Mouse (Mus musculus): Measurements from ENCODE around the gene 4933415A04Rik. TPM values are rescaled to one million over a fixed set of nuclear protein-coding genes. Genes with fewer than 3 reads are reported as not detected.

The 4933415A04Rik gene
- total RNA-seq (2022) = under 1 TPM; 0.22 to 0.57 (median 0.48) TPM

DNA sequence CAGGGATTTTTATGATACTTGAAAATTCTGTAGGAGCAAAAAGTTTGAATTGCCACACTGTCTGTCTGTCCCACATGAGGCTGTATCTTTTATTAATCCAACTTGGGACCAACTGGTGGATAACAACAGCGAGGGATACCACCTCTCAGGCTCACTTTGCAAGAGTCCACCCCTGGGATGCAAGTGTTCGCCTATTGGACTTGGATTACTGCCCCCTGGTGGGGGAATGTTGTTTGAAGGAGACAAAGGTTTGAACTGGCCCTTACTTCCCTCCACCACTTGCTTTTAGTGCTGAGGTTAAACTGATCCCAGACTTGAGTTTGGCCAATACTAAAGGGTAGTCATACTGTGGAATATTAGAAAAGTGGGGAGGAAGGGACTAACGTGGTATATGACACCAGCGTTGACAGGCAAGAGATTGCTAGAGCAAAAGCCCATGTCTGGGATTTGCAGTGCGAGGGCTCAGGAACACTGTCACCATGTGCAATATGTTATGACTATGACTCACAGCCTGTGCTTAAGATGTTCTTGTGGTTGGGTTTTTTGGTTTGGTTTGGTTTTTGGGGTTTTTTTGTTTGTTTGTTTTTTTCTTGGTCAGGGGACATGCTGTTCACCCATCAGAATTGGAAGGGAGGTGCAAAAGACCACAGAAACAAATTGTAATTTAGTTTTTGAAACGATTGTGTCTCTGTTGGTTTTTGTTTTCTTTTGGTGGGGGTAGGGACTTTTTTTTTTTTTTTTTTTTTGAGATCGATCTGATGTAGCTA, at the start of gene 4933415A04Rik:
Gene 4933415A04Rik (plus strand): TSS at position 717 of the 767 bp plus-strand sequence.
- peak; percentile 80 for DNase-seq (ENCODE audit: low spot score)

- DNase-seq (ENCODE audit: low spot score) = no peak
Observed at GRCm38 (mm10) chr11:43537074-43537473, 49.8 kb upstream of the 4933415A04Rik start.

DNA sequence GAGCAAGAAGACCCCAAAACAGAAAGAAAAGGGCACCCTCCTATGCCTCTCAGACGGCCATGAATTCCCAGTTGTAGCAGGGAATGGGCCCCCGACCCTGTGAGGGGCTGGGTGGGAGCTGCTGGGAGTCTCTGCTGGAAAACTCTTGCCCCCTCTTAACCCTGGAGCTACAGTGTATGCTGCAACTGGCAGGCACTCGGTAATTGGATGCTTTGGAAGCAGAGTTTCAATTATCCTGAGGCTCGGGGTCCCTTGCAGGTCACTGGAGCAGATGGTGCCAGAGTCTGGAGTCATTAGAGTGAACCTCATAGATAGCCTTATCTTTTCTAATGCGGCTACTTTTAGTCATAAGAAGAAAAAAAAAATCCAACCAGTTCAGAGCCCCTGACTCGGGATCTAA, 47.0 kb upstream of the 4933415A04Rik start:
- DNase-seq (ENCODE audit: low spot score) = no peak

DNA sequence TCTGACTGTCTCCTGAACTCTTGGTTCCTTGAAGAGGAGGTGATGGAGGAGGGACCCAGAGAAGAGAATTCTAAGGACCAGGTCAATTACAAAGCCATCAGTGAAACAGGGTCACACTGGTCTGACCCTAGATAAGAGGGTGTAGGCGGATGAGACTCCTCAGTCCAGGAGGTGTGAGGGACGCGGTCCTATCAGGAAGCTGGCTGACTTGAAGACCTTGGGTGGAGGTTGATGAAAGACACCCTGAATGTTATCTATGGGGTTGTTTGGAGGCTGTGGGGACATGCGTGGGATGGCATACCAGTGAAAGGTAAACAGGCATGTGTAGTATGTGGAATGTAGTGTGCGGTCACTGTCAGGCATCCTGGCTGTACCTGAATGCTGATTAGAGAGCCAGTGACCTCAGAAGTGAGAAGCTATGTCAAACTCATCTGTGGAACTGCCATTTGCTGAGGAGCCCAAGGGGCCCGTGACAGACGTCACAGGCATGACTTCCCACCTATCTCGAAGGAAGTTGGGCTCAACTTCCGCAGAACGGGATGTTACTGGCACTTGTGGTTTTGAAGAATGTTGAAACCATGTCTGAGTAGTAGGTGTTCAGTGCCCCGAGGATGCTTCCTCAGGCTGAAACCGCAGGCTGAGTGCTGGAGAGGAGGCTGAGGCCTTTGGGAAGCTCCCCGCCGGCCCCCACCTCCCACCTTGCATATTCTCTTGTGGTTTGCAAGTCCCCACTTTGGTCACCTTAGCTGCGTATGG, 43.0 kb upstream of the 4933415A04Rik start:
- no peak for DNase-seq (ENCODE audit: low spot score)

GRCm38 (mm10) chr11:43544819-43545218, 42.0 kb upstream of the 4933415A04Rik start:
- no peak for DNase-seq (ENCODE audit: low spot score)

GRCm38 (mm10) chr11:43545873-43546475, 40.9 kb upstream of the 4933415A04Rik start:
- DNase-seq (ENCODE audit: low spot score) = no peak

DNA sequence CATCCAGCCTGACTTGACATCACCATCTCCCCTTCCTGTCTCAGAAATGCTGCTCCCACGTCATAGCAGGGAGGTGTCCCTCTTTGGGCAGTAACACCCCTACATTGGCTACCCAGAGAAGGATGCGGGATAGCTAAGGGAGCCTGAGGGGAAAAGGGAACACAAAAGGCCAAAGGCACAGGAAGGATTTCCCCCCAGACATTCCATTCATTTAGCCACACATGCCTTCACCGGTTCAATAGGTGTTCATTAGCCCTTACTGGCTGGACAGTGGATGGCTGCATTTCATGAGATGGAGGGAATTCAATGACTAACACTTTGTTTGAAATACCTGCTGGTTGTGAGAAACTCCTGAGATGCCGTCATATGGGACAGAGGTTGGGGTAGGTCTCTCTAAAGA, 40.2 kb upstream of the 4933415A04Rik start:
- no peak for DNase-seq (ENCODE audit: low spot score)

DNA sequence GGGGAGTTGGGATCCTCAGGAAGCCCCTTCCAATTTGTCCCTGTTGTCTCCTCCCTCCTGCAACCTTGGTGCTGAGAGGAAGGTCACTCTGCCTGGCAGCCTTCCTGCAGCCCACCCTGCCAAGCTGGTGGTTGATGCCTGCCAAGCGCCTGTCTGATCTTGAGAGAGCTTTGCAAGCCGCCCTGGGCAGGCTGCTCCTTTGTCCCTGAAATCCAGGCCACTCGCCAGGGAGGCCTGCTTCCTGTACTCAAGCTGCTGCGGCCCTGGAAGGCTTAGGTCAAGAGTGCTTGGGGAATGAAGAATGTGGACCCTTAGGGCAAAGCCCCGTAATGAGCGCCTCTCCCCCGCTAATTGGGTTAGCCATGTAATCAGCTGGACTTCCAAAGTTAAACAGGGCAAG, 38.7 kb upstream of the 4933415A04Rik start:
- DNase-seq (ENCODE audit: low spot score) = peak; percentile 51

DNA sequence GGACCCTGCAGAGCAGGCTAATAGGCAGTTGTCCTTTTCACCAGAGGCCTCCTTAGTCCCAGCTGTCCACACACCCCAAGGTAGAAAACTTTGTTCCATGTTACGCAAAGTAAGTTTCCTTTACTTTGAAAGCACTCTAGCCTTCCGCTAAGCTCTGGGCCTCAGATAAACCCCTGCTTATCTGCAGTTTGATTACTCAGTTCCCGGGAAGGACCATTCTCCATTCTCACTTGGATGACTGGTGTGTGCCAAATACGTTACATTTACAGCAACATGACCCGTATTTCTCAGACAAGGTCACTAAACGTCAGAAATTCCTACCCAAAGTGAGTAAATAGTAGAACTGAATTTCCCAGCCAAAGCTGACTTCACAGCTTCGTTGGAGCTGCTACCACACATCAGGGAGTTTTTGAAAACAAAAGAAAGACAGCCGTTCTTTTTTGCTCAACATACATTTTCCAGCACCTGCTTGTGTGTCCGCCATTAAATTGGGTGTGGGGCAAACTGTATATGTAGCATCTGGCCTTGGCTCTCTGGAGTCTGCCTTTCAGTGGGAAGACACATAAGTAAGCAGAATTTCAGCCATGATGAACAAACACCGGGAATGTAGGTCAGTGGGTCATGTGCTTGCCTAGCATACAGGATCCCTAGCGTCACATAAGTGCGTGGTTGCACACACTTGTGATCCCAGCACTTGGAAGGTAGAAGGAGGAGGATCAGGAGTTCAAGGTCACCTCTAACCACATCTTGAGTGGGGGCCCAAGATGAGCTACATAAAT, 38.0 kb upstream of the 4933415A04Rik start:
- DNase-seq (ENCODE audit: low spot score) = no peak

GRCm38 (mm10) chr11:43549701-43550100, 37.1 kb upstream of the 4933415A04Rik start:
- DNase-seq (ENCODE audit: low spot score) = no peak

DNA sequence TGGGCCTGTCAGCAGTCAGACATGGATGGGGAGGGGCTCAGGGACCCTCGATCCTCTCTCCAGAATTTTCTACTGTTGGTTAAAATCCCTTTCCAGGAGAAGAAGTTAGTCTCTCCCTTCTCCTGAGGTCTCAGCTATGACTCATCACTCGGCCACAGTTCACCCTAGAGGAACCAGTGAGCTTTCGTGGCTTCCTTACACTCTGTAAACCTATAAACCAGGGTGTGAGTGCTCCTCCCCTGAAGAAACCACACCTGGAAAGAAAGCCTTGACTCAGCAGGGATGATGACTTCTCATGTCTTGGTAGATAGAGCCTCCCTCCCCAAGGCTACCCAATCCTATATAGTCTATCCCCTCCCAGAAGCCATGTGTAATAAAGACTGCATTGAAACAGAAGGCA, 35.1 kb upstream of the 4933415A04Rik start:
- no peak for DNase-seq (ENCODE audit: low spot score)

GRCm38 (mm10) chr11:43552675-43553074, 34.2 kb upstream of the 4933415A04Rik start:
- no peak for DNase-seq (ENCODE audit: low spot score)

GRCm38 (mm10) chr11:43556538-43556937, 30.3 kb upstream of the 4933415A04Rik start:
- DNase-seq (ENCODE audit: low spot score) = no peak

GRCm38 (mm10) chr11:43559515-43560292, 27.1 kb upstream of the 4933415A04Rik start:
- no peak for DNase-seq (ENCODE audit: low spot score)

GRCm38 (mm10) chr11:43563654-43564244, 23.1 kb upstream of the 4933415A04Rik start:
- no peak for DNase-seq (ENCODE audit: low spot score)

DNA sequence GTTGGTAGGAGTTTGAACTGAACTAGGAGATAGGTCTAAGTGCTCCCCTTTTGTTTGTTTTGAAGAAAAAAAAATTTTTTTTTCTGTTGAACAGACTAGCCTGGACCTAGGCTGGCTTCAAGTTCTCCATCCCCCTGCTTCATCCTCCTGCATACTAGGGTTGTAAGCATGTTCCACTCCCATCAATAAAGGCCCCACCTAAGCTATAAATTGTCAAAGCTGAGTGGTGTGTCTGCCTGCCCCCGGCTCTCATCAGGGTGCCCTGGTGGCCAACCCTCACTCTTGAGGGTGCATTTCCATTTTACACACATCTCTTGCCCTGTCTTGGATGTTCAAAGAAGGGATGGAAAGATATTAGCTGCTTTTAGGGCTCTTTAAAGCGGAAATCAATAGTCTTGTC, 21.4 kb upstream of the 4933415A04Rik start:
- DNase-seq (ENCODE audit: low spot score) = no peak

DNA sequence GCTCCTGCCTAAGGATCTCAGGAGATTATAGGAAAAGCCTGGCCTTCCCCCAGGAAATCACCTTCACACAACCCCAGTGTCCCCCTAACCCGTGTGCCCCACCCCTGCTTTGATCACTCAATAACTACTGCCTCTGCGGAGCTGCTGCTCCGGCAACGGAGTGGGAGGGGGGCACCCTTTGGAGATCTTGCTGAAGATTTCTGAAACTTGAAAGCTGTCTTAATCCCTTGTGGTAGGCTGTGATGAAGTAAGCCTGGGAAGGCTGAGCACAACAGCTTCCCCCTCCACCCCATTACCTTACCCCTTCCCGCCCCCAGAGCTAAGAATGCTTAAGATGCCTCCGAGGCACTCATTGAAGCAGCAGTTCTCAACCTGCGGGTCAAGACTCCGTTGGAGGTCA, 21.0 kb upstream of the 4933415A04Rik start:
- DNase-seq (ENCODE audit: low spot score) = no peak

GRCm38 (mm10) chr11:43566696-43567095, 20.1 kb upstream of the 4933415A04Rik start:
- DNase-seq (ENCODE audit: low spot score) = no peak

- DNase-seq (ENCODE audit: low spot score) = peak; percentile 24
Observed at GRCm38 (mm10) chr11:43568263-43568662, 18.6 kb upstream of the 4933415A04Rik start.

GRCm38 (mm10) chr11:43569188-43569587, 17.7 kb upstream of the 4933415A04Rik start:
- no peak for DNase-seq (ENCODE audit: low spot score)
